ENCODE assay signal across 9 mouse cellular contexts in genomic region chr9:109046306-109046705, GRCm38 (mm10). TPM values are rescaled to one million over a fixed set of nuclear protein-coding genes. Genes with fewer than 3 reads are reported as not detected.
DNase-seq lines count a peak whose midpoint lies in the region; ATAC-seq and TF ChIP-seq lines count a peak whose summit lies in the region.
"Had no signal": no experiment of that assay in that cellular context is flagged by ENCODE, and none has a peak within 500 bp of the region (broad histone marks: within the 10 kb centered on the region; RNA-seq: fewer than 3 reads in every experiment).

No protein-coding gene starts in this region.

- no peak overlapping the region for H3K9ac ChIP-seq in intestine, postnatal 0 days (ENCODE audit: low read depth, low read length)
- no peak overlapping the region for H3K9ac ChIP-seq in intestine, embryonic 16.5 days (ENCODE audit: low read depth, low read length)
- no peak overlapping the region for H3K9ac ChIP-seq in ES-Bruce4 (ENCODE audit: low read depth, poor library complexity, severe bottlenecking)
- H3K9ac ChIP-seq: limb, embryonic 15.5 days had no signal

- peak; percentile 53 for DNase-seq in gastrocnemius, postnatal 14 days
- peak; percentile 67 to 69 for DNase-seq in lung, adult 18-20 months
- peak in 1 of 2 experiments; percentile 82 for DNase-seq in spleen, adult 2 months (ENCODE audit: low read depth in 1 of 2, low spot score in 2 of 2)
- DNase-seq in layer of hippocampus, adult 8-10 months (ENCODE audit: low spot score in 2 of 2) = no peak

- peaks cover 7% of the 10 kb centered on the region for H3K36me3 ChIP-seq in intestine, postnatal 0 days (ENCODE audit: control insufficient read depth, insufficient read depth)
- H3K36me3 ChIP-seq in intestine, embryonic 16.5 days (ENCODE audit: control insufficient read depth, insufficient read depth, low read length) = 0 out of 2 replicates have a peak, but pooled peaks cover under 1% of the 10 kb centered on the region
- H3K36me3 ChIP-seq in ES-Bruce4 (ENCODE audit: control insufficient read depth, insufficient read depth, low read length, poor library complexity, severe bottlenecking) = no peaks in the 10 kb centered on the region
- H3K36me3 ChIP-seq in spleen, adult 2 months (ENCODE audit: control insufficient read depth, insufficient read depth, low read length) = peaks cover 4% of the 10 kb centered on the region; the same call in 1 of the 2 replicates

- no peaks in the 10 kb centered on the region for H3K9me3 ChIP-seq in intestine, postnatal 0 days (ENCODE audit: control insufficient read depth)
- no peaks in the 10 kb centered on the region for H3K9me3 ChIP-seq in intestine, embryonic 16.5 days (ENCODE audit: control insufficient read depth, low read length)
- H3K9me3 ChIP-seq in ES-Bruce4 (replicated peaks; ENCODE audit: control insufficient read depth, insufficient read depth, low read length, poor library complexity, severe bottlenecking) = no peaks in the 10 kb centered on the region
- H3K9me3 ChIP-seq: limb, embryonic 15.5 days had no signal

- 0 out of 2 replicates have a peak, but pooled peaks cover 2% of the 10 kb centered on the region for H3K4me1 ChIP-seq in intestine, postnatal 0 days (replicated peaks; ENCODE audit: control insufficient read depth, insufficient read depth, low read length)
- H3K4me1 ChIP-seq in intestine, embryonic 16.5 days (ENCODE audit: control insufficient read depth, insufficient read depth, low read length) = peaks cover 5% of the 10 kb centered on the region
- H3K4me1 ChIP-seq in ES-Bruce4 (ENCODE audit: control insufficient read depth, insufficient read depth, low read length) = no peaks in the 10 kb centered on the region
- peaks cover 2% of the 10 kb centered on the region for H3K4me1 ChIP-seq in bone marrow, adult 2 months (ENCODE audit: control insufficient read depth, insufficient read depth, low read length)
- peaks cover 12% of the 10 kb centered on the region; the same call in 1 of the 2 replicates for H3K4me1 ChIP-seq in spleen, adult 2 months (ENCODE audit: control insufficient read depth, insufficient read depth, insufficient read length)
- H3K4me1 ChIP-seq: limb, embryonic 15.5 days had no signal

- H3K27me3 ChIP-seq in intestine, postnatal 0 days (replicated peaks; ENCODE audit: control insufficient read depth, insufficient read depth, low read length) = no peaks in the 10 kb centered on the region
- H3K27me3 ChIP-seq in intestine, embryonic 16.5 days (replicated peaks; ENCODE audit: control insufficient read depth, insufficient read depth, low read length) = no peaks in the 10 kb centered on the region
- no peaks in the 10 kb centered on the region for H3K27me3 ChIP-seq in ES-Bruce4 (ENCODE audit: control insufficient read depth, insufficient read depth, low read length, poor library complexity, severe bottlenecking)
- H3K27me3 ChIP-seq in spleen, adult 2 months (ENCODE audit: control insufficient read depth, insufficient read depth, low read length) = no peaks in the 10 kb centered on the region
- H3K27me3 ChIP-seq: limb, embryonic 15.5 days had no signal

- peak; percentile 49; the same call in 1 of the 2 replicates for ATAC-seq in intestine, postnatal 0 days
- no peak for ATAC-seq in intestine, embryonic 16.5 days

- peak; percentile 84 for TF ChIP-seq CTCF in intestine, postnatal 0 days (IDR thresholded peaks at IDR 0.05; ENCODE audit: low read depth)
- TF ChIP-seq CTCF in ES-Bruce4 (IDR thresholded peaks at IDR 0.05; ENCODE audit: low read depth, low read length) = peak; percentile 72
- peak; percentile 90 for TF ChIP-seq CTCF in bone marrow, adult 2 months (IDR thresholded peaks at IDR 0.05; ENCODE audit: control insufficient read depth, insufficient read depth, low read length)
- TF ChIP-seq CTCF in spleen, adult 2 months (IDR thresholded peaks at IDR 0.05; ENCODE audit: extremely low read depth, insufficient read depth, insufficient read length, insufficient replicate concordance) = peak; percentile 73; the same call in 1 of the 2 replicates

- H3K4me3 ChIP-seq in intestine, postnatal 0 days (ENCODE audit: low read depth, low read length) = no peak overlapping the region
- no peak overlapping the region for H3K4me3 ChIP-seq in intestine, embryonic 16.5 days (ENCODE audit: low read length)
- H3K4me3 ChIP-seq in ES-Bruce4 (ENCODE audit: low read depth, low read length) = no peak overlapping the region
- H3K4me3 ChIP-seq in bone marrow, adult 2 months (replicated peaks; ENCODE audit: control insufficient read depth, low read depth, low read length) = no peak overlapping the region
- H3K4me3 ChIP-seq in spleen, adult 2 months (ENCODE audit: extremely low read depth, insufficient read depth, insufficient read length) = no peak overlapping the region
- H3K4me3 ChIP-seq: limb, embryonic 15.5 days had no signal

- no peak overlapping the region for H3K27ac ChIP-seq in intestine, postnatal 0 days (ENCODE audit: low read depth, low read length)
- no peak overlapping the region for H3K27ac ChIP-seq in intestine, embryonic 16.5 days (ENCODE audit: low read length)
- no peak overlapping the region for H3K27ac ChIP-seq in ES-Bruce4 (ENCODE audit: insufficient read depth, low read length)
- H3K27ac ChIP-seq in bone marrow, adult 2 months (ENCODE audit: control insufficient read depth, insufficient read depth, low read depth, low read length, poor library complexity) = no peak overlapping the region
- no peak overlapping the region for H3K27ac ChIP-seq in spleen, adult 2 months (ENCODE audit: insufficient read depth, low read length)
- H3K27ac ChIP-seq: limb, embryonic 15.5 days had no signal

- WGBS in intestine, postnatal 0 days = 44% methylated on average over 5 of the region's 5 CpGs
- 41% methylated on average over 5 of the region's 5 CpGs for WGBS in intestine, embryonic 16.5 days
- 30% methylated on average over 5 of the region's 5 CpGs for WGBS in bone marrow, adult 2 months
- 40% methylated on average over 5 of the region's 5 CpGs for WGBS in spleen, adult 2 months

- TF ChIP-seq POLR2A in ES-Bruce4 (IDR thresholded peaks at IDR 0.05; ENCODE audit: insufficient read depth, low read length) = no peak
- no peak for TF ChIP-seq POLR2A in bone marrow, adult 2 months (IDR thresholded peaks at IDR 0.05; ENCODE audit: borderline replicate concordance, control insufficient read depth, low read depth, low read length)
- no peak for TF ChIP-seq POLR2A in spleen, adult 2 months (IDR thresholded peaks at IDR 0.05; ENCODE audit: low read depth, low read length)

- intact Hi-C loops in gastrocnemius, postnatal 14 days (cut with DNase I; ENCODE audit: low total_unique reads) = no loop called here

- H3K4me2 ChIP-seq in intestine, postnatal 0 days (replicated peaks; ENCODE audit: low read depth) = no peak overlapping the region
- no peak overlapping the region for H3K4me2 ChIP-seq in intestine, embryonic 16.5 days (ENCODE audit: low read depth, low read length)
- H3K4me2 ChIP-seq: limb, embryonic 15.5 days had no signal

- TF ChIP-seq EP300 in ES-Bruce4 (IDR thresholded peaks at IDR 0.05; ENCODE audit: insufficient read depth, low read depth, low read length) = no peak

RNA-seq across cellular contexts. Expression of gene Shisa5, which starts 7.9 kb away (rescaled TPM):
- 303 and 311 TPM in 2 replicates for polyA plus RNA-seq in intestine, postnatal 0 days (2015; fragmentation: Nextera tagmentation; extraction: Ambion mirVana)
- 162 and 184 TPM in 2 replicates for polyA plus RNA-seq in intestine, embryonic 16.5 days (2015; fragmentation: Nextera tagmentation; extraction: Ambion mirVana)
- 48.3 and 53.5 TPM in 2 replicates for polyA plus RNA-seq in ES-Bruce4 (2011; ENCODE audit: insufficient read depth, insufficient read length, low read depth, missing spikeins)
- 69.2 and 133 TPM in 2 replicates for polyA plus RNA-seq in bone marrow, adult 2 months (2011; ENCODE audit: insufficient read depth, insufficient read length, low replicate concordance, missing spikeins)
- 10 to 100 TPM; 24.4 to 26.3 TPM for total RNA-seq in gastrocnemius, postnatal 14 days (2021)
- 4,319 and 4,795 TPM in 2 replicates for polyA plus RNA-seq in spleen, adult 2 months (2012; rRNA removed)
- 10 to 100 TPM; 56.6 to 94.6 (median 77.2) TPM for total RNA-seq in layer of hippocampus, adult 8-10 months (2022)

RNA-seq across cellular contexts. Expression of gene Trex1, which starts 13.2 kb away (rescaled TPM):
- polyA plus RNA-seq in intestine, postnatal 0 days (2015; fragmentation: Nextera tagmentation; extraction: Ambion mirVana) = 16.1 and 17.1 TPM in 2 replicates
- polyA plus RNA-seq in intestine, embryonic 16.5 days (2015; fragmentation: Nextera tagmentation; extraction: Ambion mirVana) = 13.0 and 14.4 TPM in 2 replicates
- 2.4 TPM in 1 of 2 replicates, not detected in the other for polyA plus RNA-seq in ES-Bruce4 (2011; ENCODE audit: insufficient read depth, insufficient read length, low read depth, missing spikeins)
- 10.1 and 19.5 TPM in 2 replicates for polyA plus RNA-seq in bone marrow, adult 2 months (2011; ENCODE audit: insufficient read depth, insufficient read length, low replicate concordance, missing spikeins)
- 10 to 100 TPM; 10.7 to 11.4 TPM for total RNA-seq in gastrocnemius, postnatal 14 days (2021)
- 137 and 262 TPM in 2 replicates for polyA plus RNA-seq in spleen, adult 2 months (2012; rRNA removed)
- total RNA-seq in layer of hippocampus, adult 8-10 months (2022) = 10 to 100 TPM; 13.7 to 18.3 (median 16.4) TPM

RNA-seq across cellular contexts. Expression of gene Atrip, which starts 27.6 kb away (rescaled TPM):
- polyA plus RNA-seq in intestine, postnatal 0 days (2015; fragmentation: Nextera tagmentation; extraction: Ambion mirVana) = 7.5 and 8.9 TPM in 2 replicates
- polyA plus RNA-seq in intestine, embryonic 16.5 days (2015; fragmentation: Nextera tagmentation; extraction: Ambion mirVana) = 18.4 and 21.5 TPM in 2 replicates
- 17.3 and 20.0 TPM in 2 replicates for polyA plus RNA-seq in ES-Bruce4 (2011; ENCODE audit: insufficient read depth, insufficient read length, low read depth, missing spikeins)
- 5.8 and 10.2 TPM in 2 replicates for polyA plus RNA-seq in bone marrow, adult 2 months (2011; ENCODE audit: insufficient read depth, insufficient read length, low replicate concordance, missing spikeins)
- total RNA-seq in gastrocnemius, postnatal 14 days (2021) = 1 to 10 TPM; 7.4 to 7.5 TPM
- 16.2 and 17.0 TPM in 2 replicates for polyA plus RNA-seq in spleen, adult 2 months (2012; rRNA removed)
- total RNA-seq in layer of hippocampus, adult 8-10 months (2022) = 10 to 100 TPM; 26.3 to 31.2 (median 28.3) TPM

RNA-seq across cellular contexts. Expression of gene Ccdc51, which starts 36.0 kb away (rescaled TPM):
- polyA plus RNA-seq in intestine, postnatal 0 days (2015; fragmentation: Nextera tagmentation; extraction: Ambion mirVana) = 12.1 and 12.7 TPM in 2 replicates
- polyA plus RNA-seq in intestine, embryonic 16.5 days (2015; fragmentation: Nextera tagmentation; extraction: Ambion mirVana) = 20.0 and 20.2 TPM in 2 replicates
- 4.9 and 7.0 TPM in 2 replicates for polyA plus RNA-seq in ES-Bruce4 (2011; ENCODE audit: insufficient read depth, insufficient read length, low read depth, missing spikeins)
- 3.4 and 6.0 TPM in 2 replicates for polyA plus RNA-seq in bone marrow, adult 2 months (2011; ENCODE audit: insufficient read depth, insufficient read length, low replicate concordance, missing spikeins)
- 1 to 10 TPM; 7.3 to 7.8 TPM for total RNA-seq in gastrocnemius, postnatal 14 days (2021)
- polyA plus RNA-seq in spleen, adult 2 months (2012; rRNA removed) = 5.1 and 5.2 TPM in 2 replicates
- total RNA-seq in layer of hippocampus, adult 8-10 months (2022) = 1 to 10 TPM; 7.8 to 9.2 (median 8.9) TPM

RNA-seq across cellular contexts. Expression of gene Tma7, which starts 36.1 kb away (rescaled TPM):
- polyA plus RNA-seq in intestine, postnatal 0 days (2015; fragmentation: Nextera tagmentation; extraction: Ambion mirVana) = 683 and 718 TPM in 2 replicates
- polyA plus RNA-seq in intestine, embryonic 16.5 days (2015; fragmentation: Nextera tagmentation; extraction: Ambion mirVana) = 597 and 612 TPM in 2 replicates
- polyA plus RNA-seq in ES-Bruce4 (2011; ENCODE audit: insufficient read depth, insufficient read length, low read depth, missing spikeins) = 203 and 225 TPM in 2 replicates
- polyA plus RNA-seq in bone marrow, adult 2 months (2011; ENCODE audit: insufficient read depth, insufficient read length, low replicate concordance, missing spikeins) = 206 and 254 TPM in 2 replicates
- 100 to 1,000 TPM; 184 to 190 TPM for total RNA-seq in gastrocnemius, postnatal 14 days (2021)
- polyA plus RNA-seq in spleen, adult 2 months (2012; rRNA removed) = 10.2 and 16.4 TPM in 2 replicates
- total RNA-seq in layer of hippocampus, adult 8-10 months (2022) = 100 to 1,000 TPM; 284 to 327 (median 306) TPM

Comparison
In these comparisons a context has a peak if more than half of its experiments do, and no peak if none do; other contexts are left out.
1. DNase-seq: peak in gastrocnemius, postnatal 14 days (single experiment) and lung, adult 18-20 months (2 of 2); none in layer of hippocampus, adult 8-10 months (0 of 2).
2. RNA of gene Shisa5, which starts 7.9 kb away (polyA plus RNA-seq): 4,319 to 4,795 TPM in spleen, adult 2 months; 303 to 311 TPM in intestine, postnatal 0 days, 162 to 184 TPM in intestine, embryonic 16.5 days, 69.2 to 133 TPM in bone marrow, adult 2 months and 48.3 to 53.5 TPM in ES-Bruce4; every median in the first group is over 10 times any median in the second.
3. Peak in every context shown above with its lines, with median percentiles within 50 percentile points of each other: CTCF ChIP-seq.